Mouse (Mus musculus) liver, embryonic 14.5 days (tissue): ENCODE data around the gene Brd3. TPM values are rescaled to one million over a fixed set of nuclear protein-coding genes. Genes with fewer than 3 reads are reported as not detected.
A peak's percentile ranks its signal among the peaks of the same experiment; 100 is the strongest.
"Not testable (repeated sequence)": the region's sequence is repeated elsewhere in the genome, so short reads cannot be mapped to it uniquely, and the experiment has no call there.

Source experiments
- ATAC-seq: fragments of 200-750 bp; cut with Nextera tagmentation; 2 replicates; pipeline ENCODE4 v1.8.0; 2017; ENCODE audit warnings: moderate number of reproducible peaks, mild to moderate bottlenecking, moderate library complexity; ENCODE audit not compliant: insufficient read depth
- DNase-seq, 3 experiments: peaks; one replicate each; pipeline ENCODE4 v3.0.0-alpha.2; 2012 to 2013; ENCODE audit warnings: low read depth in 3 of 3, low spot score in 3 of 3
- H3K27ac ChIP-seq: fragments of 300-500 bp; sonication (generic); 2 replicates; pipeline ENCODE4 v1.5.1; 2014; ENCODE audit warnings: moderate library complexity, mild to moderate bottlenecking, control low read depth, inconsistent platforms
- H3K27me3 ChIP-seq: fragments of 300-500 bp; sonication (generic); 2 replicates; pipeline ENCODE4 v1.6.1; 2014; ENCODE audit warnings: mild to moderate bottlenecking, low read length, moderate library complexity; ENCODE audit not compliant: control insufficient read depth, insufficient read depth
- H3K36me3 ChIP-seq: fragments of 300-500 bp; sonication (generic); replicated peaks from 2 replicates; pipeline ENCODE4 v1.6.1; 2014; ENCODE audit warnings: low read depth; ENCODE audit not compliant: control insufficient read depth, insufficient read depth
- H3K4me1 ChIP-seq, 2 experiments: fragments of 200-500 bp in 1 of 2; fragments of 300-500 bp in 1 of 2; sonication (generic) in 1 of 2; replicated peaks; 2 replicates each; pipeline ENCODE4 v1.6.1; 2012 to 2014; ENCODE audit warnings: antibody characterized with exemption in 1 of 2, inconsistent platforms in 1 of 2, low read length in 1 of 2; ENCODE audit not compliant: control insufficient read depth in 2 of 2, insufficient read depth in 2 of 2
- H3K4me2 ChIP-seq: fragments of 300-500 bp; sonication (generic); 2 replicates; pipeline ENCODE4 v1.6.1; 2014; ENCODE audit warnings: low read depth, mild to moderate bottlenecking, control low read depth, moderate library complexity
- H3K4me3 ChIP-seq, 2 experiments: fragments of 200-500 bp in 1 of 2; fragments of 300-500 bp in 1 of 2; sonication (generic) in 1 of 2; 2 replicates each; pipeline ENCODE4 v1.5.1; 2012 to 2014; ENCODE audit warnings: low read depth in 2 of 2, low read length in 2 of 2, mild to moderate bottlenecking in 2 of 2, control low read depth in 1 of 2, inconsistent platforms in 1 of 2, moderate library complexity in 1 of 2; ENCODE audit not compliant: insufficient read depth in 1 of 2
- H3K9ac ChIP-seq: fragments of 300-500 bp; sonication (generic); replicated peaks from 2 replicates; pipeline ENCODE4 v1.6.1; 2014; ENCODE audit warnings: mild to moderate bottlenecking, control low read depth, moderate library complexity
- H3K9me3 ChIP-seq: fragments of 300-500 bp; sonication (generic); 2 replicates; pipeline ENCODE4 v1.6.1; 2016; ENCODE audit warnings: low read length, mixed read lengths; ENCODE audit not compliant: control insufficient read depth
- CTCF ChIP-seq: IDR thresholded peaks from 2 replicates; pipeline ENCODE4 v1.5.1; 2016; ENCODE audit warnings: antibody characterized with exemption, low read depth, control low read depth
- EP300 ChIP-seq: IDR thresholded peaks from 2 replicates; pipeline ENCODE4 v1.6.1; 2016; ENCODE audit warnings: antibody characterized with exemption, low read depth
- WGBS: fragments of 180-500 bp; shearing (Covaris S2); extraction: QIAGEN DNeasy Blood & Tissue Kit; methylation state at CpG from one replicate; pipeline ENCODE4 v1.1.7; 2014; ENCODE audit not compliant: insufficient replicate concordance; 5-methylcytosine and 5-hydroxymethylcytosine counted together
- polyA plus RNA-seq, 2 experiments: library from polyadenylated mRNA; depleted of rRNA in 1 of 2; stranded (reverse) in 1 of 2; unstranded in 1 of 2; fragments of >200 nt; fragmentation: Nextera tagmentation in 1 of 2; extraction: Ambion mirVana in 1 of 2; gene quantifications; 2 replicates each; pipeline versions ENCODE4 v1.2.1 to v1.2.3; 2012 to 2014

Brd3 gene
- polyA plus RNA-seq, 2 experiments, result 9.5 to 24.4 TPM

DNA sequence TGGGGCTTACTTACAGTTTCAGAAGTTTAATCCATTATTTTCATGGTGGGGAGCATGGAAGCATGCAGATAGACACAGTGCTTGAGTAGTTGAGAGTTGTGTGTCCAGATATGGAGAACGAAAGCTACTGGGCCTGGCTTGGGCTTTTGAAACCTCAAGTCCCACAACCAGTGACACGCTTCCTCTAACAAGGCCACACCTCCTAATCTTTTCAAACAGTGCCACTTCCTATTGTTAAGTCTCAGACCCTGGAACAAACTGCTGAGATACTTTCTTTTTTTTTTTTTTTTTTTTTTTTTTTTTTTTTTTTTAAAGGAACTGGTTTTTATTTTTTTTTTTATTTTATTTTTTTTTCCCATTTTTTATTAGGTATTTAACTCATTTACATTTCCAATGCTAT lies 40.5 kb upstream of the Brd3 start:
- DNase-seq, result no peak
- WGBS, result 69% methylated on average over 2 of the region's 2 CpGs
- H3K4me2 ChIP-seq, result no peak overlapping the region
- no peak for TF ChIP-seq EP300
- no peak for TF ChIP-seq CTCF
- no peak overlapping the region for H3K27ac ChIP-seq
- no peak overlapping the region for H3K4me3 ChIP-seq
- ATAC-seq, result no peak
- H3K27me3 ChIP-seq, result no peaks in the 10 kb centered on the region
- H3K4me1 ChIP-seq, result no peaks in the 10 kb centered on the region
- no peaks in the 10 kb centered on the region for H3K9me3 ChIP-seq
- no peaks in the 10 kb centered on the region for H3K36me3 ChIP-seq
- no peak overlapping the region for H3K9ac ChIP-seq

DNA sequence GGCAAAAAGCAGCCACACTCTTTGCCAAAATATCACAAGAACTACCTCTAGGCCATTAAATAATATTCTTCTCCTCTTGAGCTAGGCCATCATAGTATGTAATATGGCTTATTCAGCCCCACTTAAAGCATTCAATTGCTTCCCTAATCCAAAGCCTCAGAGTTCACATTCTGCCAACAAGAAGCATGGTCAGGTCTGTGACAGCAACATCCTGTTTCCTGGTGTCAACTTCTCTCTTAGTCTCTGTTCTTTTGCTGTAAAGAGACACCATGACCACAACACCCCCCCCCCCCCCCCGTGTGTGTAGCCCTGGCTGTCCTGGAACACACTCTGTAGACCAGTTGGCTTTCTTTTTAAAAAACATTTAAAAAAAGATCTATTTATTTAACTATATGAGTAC lies 39.9 kb upstream of the Brd3 start:
- Histone ChIP-seq H3K4me3 (no peak overlapping the region), H3K36me3 (no peaks in the 10 kb centered on the region), H3K4me2 (no peak overlapping the region), H3K27ac (no peak overlapping the region), H3K9me3 (no peaks in the 10 kb centered on the region), H3K27me3 (no peaks in the 10 kb centered on the region), H3K4me1 (no peaks in the 10 kb centered on the region), H3K9ac (no peak overlapping the region)
- DNase-seq (no peak), ATAC-seq (no peak)
- WGBS, result 23% methylated on average over 1 of the region's 1 CpGs
- TF ChIP-seq CTCF (no peak), EP300 (no peak)

DNA sequence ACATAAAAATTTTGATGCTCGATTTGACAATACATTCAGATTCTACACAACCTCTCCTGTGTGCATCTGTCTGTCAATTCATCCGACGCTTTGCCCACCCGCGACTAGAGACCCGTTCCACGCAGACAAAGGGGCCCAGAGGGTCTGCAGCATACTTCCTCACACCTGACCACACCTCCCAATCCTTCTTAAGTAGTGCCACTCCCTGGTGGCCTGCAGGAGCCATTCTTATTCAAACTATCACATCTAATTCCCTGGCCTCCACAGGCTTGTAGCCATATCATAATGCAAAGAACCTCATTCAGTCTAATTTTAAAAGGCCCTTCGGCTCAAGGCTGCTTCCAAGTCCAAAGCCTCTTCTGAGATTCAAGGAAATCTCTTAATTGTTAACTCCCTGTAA lies 38.6 kb upstream of the Brd3 start:
- H3K9me3 ChIP-seq, H3K4me3 ChIP-seq, DNase-seq, H3K4me1 ChIP-seq, H3K9ac ChIP-seq, H3K27me3 ChIP-seq, H3K4me2 ChIP-seq, H3K36me3 ChIP-seq, H3K27ac ChIP-seq, ATAC-seq: not testable (repeated sequence)
- WGBS, result 72% methylated on average over 8 of the region's 8 CpGs

GRCm38 (mm10) chr2:27545517-27545916 lies 38.1 kb upstream of the Brd3 start:
- H3K9ac ChIP-seq, H3K27me3 ChIP-seq, H3K36me3 ChIP-seq, H3K4me3 ChIP-seq, DNase-seq, H3K9me3 ChIP-seq, H3K4me2 ChIP-seq, ATAC-seq, H3K27ac ChIP-seq: not testable (repeated sequence)
- 59% methylated on average over 3 of the region's 3 CpGs for WGBS
- peaks cover 6 to 10% of the 10 kb centered on the region in 2 experiments for H3K4me1 ChIP-seq

DNA sequence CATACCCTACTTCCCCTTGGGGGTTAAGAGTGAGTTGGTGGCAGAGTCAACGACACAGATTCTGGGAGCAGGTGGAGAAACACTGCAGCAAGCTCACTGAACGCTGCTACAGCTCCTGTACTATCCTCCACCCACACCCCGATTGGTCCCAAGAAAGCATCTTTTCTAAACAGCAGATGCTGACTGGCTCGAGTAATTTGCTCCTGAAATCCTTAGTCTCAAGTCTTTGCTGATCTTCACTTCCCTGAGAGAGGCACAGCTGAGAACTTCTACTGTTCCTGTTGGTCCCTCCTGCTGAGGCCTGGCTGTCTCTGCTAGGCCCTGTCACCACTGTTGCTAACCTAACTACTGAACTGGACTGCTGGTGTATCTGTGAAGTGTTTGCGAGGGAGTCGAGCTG lies 37.2 kb upstream of the Brd3 start:
- H3K27ac ChIP-seq, result no peak overlapping the region
- WGBS, result 70% methylated on average over 6 of the region's 6 CpGs
- no peaks in the 10 kb centered on the region for H3K36me3 ChIP-seq
- DNase-seq (no peak), ATAC-seq (no peak)
- no peaks in the 10 kb centered on the region for H3K9me3 ChIP-seq
- H3K4me3 ChIP-seq, result no peak overlapping the region
- TF ChIP-seq EP300, result no peak
- TF ChIP-seq CTCF, result no peak
- H3K27me3 ChIP-seq, result no peaks in the 10 kb centered on the region
- H3K4me2 ChIP-seq, result no peak overlapping the region
- peaks cover 6 to 12% of the 10 kb centered on the region in 2 experiments for H3K4me1 ChIP-seq
- H3K9ac ChIP-seq, result no peak overlapping the region

DNA sequence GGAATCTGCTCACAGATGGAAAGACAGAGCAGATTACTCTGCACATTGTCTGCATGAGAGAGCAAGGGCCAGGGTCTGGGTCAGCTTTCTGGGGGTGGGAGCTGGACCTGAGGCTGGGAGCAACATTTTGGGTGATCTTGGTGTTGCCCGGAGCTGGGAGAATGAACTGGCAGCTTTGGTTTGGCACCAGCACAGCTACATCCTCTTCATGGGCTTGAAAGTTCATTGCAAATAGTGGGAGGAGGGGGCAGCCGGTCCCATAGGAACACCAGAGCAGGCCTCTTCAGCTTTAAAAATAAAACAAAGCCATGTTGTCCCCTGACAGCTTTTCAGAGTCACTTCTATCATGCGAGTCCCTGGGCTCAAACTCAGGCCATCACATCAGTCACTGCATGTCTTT lies 33.8 kb upstream of the Brd3 start:
- no peaks in the 10 kb centered on the region for H3K9me3 ChIP-seq
- peak overlapping the region; percentile 77 for H3K9ac ChIP-seq
- H3K27ac ChIP-seq, result no peak overlapping the region
- no peak for TF ChIP-seq EP300
- TF ChIP-seq CTCF, result no peak
- H3K36me3 ChIP-seq, result peaks cover under 1% of the 10 kb centered on the region; the same call in 1 of the 2 replicates
- no peaks in the 10 kb centered on the region for H3K27me3 ChIP-seq
- ATAC-seq (no peak), DNase-seq (no peak)
- H3K4me1 ChIP-seq, result peaks cover 10 to 17% of the 10 kb centered on the region in 2 experiments
- peak overlapping the region; percentile 94 for H3K4me2 ChIP-seq
- H3K4me3 ChIP-seq, result peak overlapping the region; percentile 56 to 64; a peak in 2 of 4 replicates
- 82% methylated on average over 3 of the region's 3 CpGs for WGBS
